Mouse (Mus musculus): ENCODE data around the gene Dsn1. TPM values are rescaled to one million over a fixed set of nuclear protein-coding genes. Genes with fewer than 3 reads are reported as not detected.

The Dsn1 gene
- total RNA-seq, 2 experiments from 2014 or later: 59.5 to 62.4 TPM

DNA sequence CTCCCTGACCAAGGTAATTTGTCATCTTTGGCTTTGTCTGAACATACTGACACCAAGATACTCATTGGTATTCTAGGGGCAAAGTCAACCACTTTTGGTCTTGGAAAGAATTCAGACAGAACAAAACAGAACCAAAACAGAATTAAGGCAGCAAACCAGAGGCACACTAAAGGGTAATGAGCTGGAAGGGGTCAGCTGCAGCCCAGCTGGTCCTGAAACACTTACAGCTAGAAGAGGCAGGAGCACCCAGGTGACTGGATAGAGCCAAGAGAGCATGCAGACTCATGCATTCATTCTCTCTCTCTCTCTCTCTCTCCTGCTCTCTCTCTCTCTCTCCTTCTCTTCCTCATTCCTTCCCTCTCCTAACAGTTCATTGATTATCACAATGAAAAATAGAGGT lies 30.2 kb downstream of the Dsn1 start:
- ATAC-seq (replicated peaks; ENCODE audit: low FRiP score, poor library complexity, severe bottlenecking): no peak

DNA sequence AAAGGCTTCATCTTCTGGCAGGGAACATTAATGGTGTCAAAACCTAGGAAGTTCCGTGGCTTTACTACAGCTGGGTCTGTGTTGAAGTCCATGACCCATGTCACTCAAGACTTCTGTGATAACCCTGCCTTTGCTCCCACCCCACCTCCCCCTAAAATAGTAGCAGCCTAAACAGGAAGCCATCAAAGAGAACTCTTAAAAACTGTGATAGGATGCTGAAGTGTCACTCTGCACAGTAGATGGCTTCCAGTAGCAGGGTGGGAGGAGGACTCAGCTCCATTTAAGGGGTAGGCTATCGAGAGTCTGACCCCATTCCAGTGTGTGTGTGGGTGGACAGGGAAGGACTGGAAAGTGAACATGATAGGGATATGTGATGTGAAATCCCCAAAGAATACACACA lies 32.0 kb downstream of the Dsn1 start:
- ATAC-seq (replicated peaks; ENCODE audit: low FRiP score, poor library complexity, severe bottlenecking): no peak

GRCm38 (mm10) chr2:156973316-156974100 lies 33.4 kb downstream of the Dsn1 start:
- ATAC-seq (replicated peaks; ENCODE audit: low FRiP score, poor library complexity, severe bottlenecking): no peak

DNA sequence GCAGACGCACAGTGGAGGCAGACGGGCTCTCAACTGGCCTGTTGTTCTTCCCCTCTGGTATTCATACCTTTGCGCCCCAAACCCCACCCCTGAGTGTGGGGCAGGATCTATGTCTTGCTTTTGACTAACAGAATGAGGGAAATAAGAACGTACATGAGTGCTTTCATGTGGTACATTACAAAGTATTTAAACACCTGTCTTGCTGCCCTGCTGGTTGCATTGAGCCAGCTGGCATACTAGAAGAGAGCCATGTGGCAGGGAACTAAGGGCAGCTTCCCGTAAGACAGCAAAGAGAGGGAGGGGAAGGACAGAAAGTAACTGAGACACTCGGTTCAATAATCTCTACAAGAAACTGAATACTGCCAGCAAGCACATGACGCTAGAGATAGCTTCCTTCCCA lies 36.7 kb downstream of the Dsn1 start:
- ATAC-seq (replicated peaks; ENCODE audit: low FRiP score, poor library complexity, severe bottlenecking): no peak

GRCm38 (mm10) chr2:156968501-156968900 lies 38.5 kb downstream of the Dsn1 start:
- no peak for ATAC-seq (replicated peaks; ENCODE audit: low FRiP score, poor library complexity, severe bottlenecking)

GRCm38 (mm10) chr2:156967388-156967787 lies 39.6 kb downstream of the Dsn1 start:
- no peak for ATAC-seq (replicated peaks; ENCODE audit: low FRiP score, poor library complexity, severe bottlenecking)

- ATAC-seq (replicated peaks; ENCODE audit: low FRiP score, poor library complexity, severe bottlenecking): no peak
Measured at GRCm38 (mm10) chr2:156963891-156964290, 43.1 kb downstream of the Dsn1 start.

- ATAC-seq (replicated peaks; ENCODE audit: low FRiP score, poor library complexity, severe bottlenecking): no peak
Measured at GRCm38 (mm10) chr2:156958496-156959252, 48.3 kb downstream of the Dsn1 start.

DNA sequence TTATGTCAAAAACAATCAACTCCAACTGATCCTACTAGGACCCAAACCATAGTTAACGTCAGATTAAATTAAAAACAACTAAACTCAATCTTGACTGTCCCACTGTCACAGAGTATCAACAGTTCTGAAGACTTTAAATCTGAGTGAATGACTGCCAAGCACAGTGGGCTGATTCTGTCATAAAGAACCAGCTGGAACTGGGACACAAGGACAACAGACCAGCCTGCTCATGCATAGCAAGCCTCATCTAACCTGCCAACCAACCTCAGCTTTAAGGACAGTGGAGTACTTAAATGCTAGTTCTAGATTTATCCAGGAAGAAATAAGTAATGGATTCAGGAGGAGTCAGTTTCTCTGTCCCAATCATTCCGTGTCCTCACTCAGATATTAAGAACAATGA lies 49.9 kb downstream of the Dsn1 start:
- no peak for ATAC-seq (replicated peaks; ENCODE audit: low FRiP score, poor library complexity, severe bottlenecking)

- peak; percentile 43; the same call in 1 of the 2 replicates for ATAC-seq (replicated peaks; ENCODE audit: low FRiP score, poor library complexity, severe bottlenecking)
Measured at GRCm38 (mm10) chr2:156956306-156956705, 50.6 kb downstream of the Dsn1 start.

DNA sequence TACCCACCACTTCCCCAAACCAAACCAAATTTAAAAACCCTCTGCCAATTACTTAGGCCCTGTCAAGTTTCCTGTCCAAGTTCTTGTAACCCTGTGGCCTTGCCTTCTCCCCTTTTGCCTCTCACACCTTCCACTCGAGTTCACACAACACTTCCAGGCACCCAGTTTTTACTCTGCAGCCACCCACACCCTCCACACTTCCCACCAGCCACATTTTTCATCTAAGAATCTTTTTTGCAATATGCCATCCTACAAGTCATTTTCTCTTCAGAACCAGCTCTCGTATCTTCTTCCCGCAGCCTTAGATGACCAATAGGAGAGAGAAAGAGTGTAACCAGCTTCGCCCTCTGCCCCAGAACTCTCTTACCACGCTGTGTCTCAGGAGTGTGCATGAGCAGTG lies 52.5 kb downstream of the Dsn1 start:
- ATAC-seq (replicated peaks; ENCODE audit: low FRiP score, poor library complexity, severe bottlenecking): no peak

GRCm38 (mm10) chr2:156951301-156952094 lies 55.5 kb downstream of the Dsn1 start:
- ATAC-seq (replicated peaks; ENCODE audit: low FRiP score, poor library complexity, severe bottlenecking): no peak

DNA sequence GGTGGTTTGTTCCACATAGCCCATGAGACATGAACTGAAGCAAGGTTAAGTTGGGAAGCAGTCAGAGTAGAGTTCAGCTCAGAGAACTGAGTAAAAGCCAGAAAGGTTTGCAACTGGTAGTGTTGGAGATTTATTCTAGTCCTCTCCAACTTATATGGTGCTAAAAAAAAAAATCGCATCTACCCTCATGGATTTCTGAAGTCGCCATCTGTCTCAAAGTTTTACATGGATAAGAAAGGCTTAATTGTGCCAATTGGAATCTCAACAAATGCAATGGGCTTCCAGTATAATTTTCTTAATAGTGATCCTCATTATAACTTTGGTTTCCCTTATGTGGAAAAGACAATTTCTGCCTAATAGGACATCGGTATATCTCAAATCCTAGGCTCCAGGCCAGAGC lies 56.1 kb downstream of the Dsn1 start:
- no peak for ATAC-seq (replicated peaks; ENCODE audit: low FRiP score, poor library complexity, severe bottlenecking)

Other genes with a start within 250 kb of the Dsn1 start
- gene Myl9, start 231.7 kb downstream of the Dsn1 start, total RNA-seq (2015; ENCODE audit: low replicate concordance): 5.0 and 7.2 TPM in 2 replicates
- 0.45 and 10.7 TPM in 2 replicates for gene Myl9, start 231.7 kb downstream of the Dsn1 start, total RNA-seq (2017; ENCODE audit: low replicate concordance)
- 2.2 and 3.8 TPM in 2 replicates for gene Tgif2, start 167.1 kb downstream of the Dsn1 start, total RNA-seq (2015; ENCODE audit: low replicate concordance)
- gene Tgif2, start 167.1 kb downstream of the Dsn1 start, total RNA-seq (2017; ENCODE audit: low replicate concordance): 1.9 and 18.2 TPM in 2 replicates
- gene 4930518I15Rik, start 149.2 kb downstream of the Dsn1 start, total RNA-seq (2015; ENCODE audit: low replicate concordance): 3.2 TPM in 1 of 2 replicates, not detected in the other
- 3.9 and 4.0 TPM in 2 replicates for gene 4930518I15Rik, start 149.2 kb downstream of the Dsn1 start, total RNA-seq (2017; ENCODE audit: low replicate concordance)
- 62.7 and 85.9 TPM in 2 replicates for gene Rab5if, start 144.0 kb downstream of the Dsn1 start, total RNA-seq (2015; ENCODE audit: low replicate concordance)
- gene Rab5if, start 144.0 kb downstream of the Dsn1 start, total RNA-seq (2017; ENCODE audit: low replicate concordance): 28.8 and 48.1 TPM in 2 replicates
- 0.72 TPM in 1 of 2 replicates, not detected in the other for gene Sla2, start 120.0 kb downstream of the Dsn1 start, total RNA-seq (2015; ENCODE audit: low replicate concordance)
- gene Sla2, start 120.0 kb downstream of the Dsn1 start, total RNA-seq (2017; ENCODE audit: low replicate concordance): 0.26 and 0.68 TPM in 2 replicates
- gene Ndrg3, start 15.1 kb downstream of the Dsn1 start, total RNA-seq (2015; ENCODE audit: low replicate concordance): 16.6 and 21.4 TPM in 2 replicates
- gene Ndrg3, start 15.1 kb downstream of the Dsn1 start, total RNA-seq (2017; ENCODE audit: low replicate concordance): 11.7 and 14.6 TPM in 2 replicates
- 0.36 and 0.42 TPM in 2 replicates for gene Soga1, start 72.1 kb upstream of the Dsn1 start, total RNA-seq (2015; ENCODE audit: low replicate concordance)
- 2.8 and 3.6 TPM in 2 replicates for gene Soga1, start 72.1 kb upstream of the Dsn1 start, total RNA-seq (2017; ENCODE audit: low replicate concordance)
- gene Tldc2, start 79.9 kb upstream of the Dsn1 start, total RNA-seq (2015; ENCODE audit: low replicate concordance): not detected in 2 replicates
- not detected in 2 replicates for gene Tldc2, start 79.9 kb upstream of the Dsn1 start, total RNA-seq (2017; ENCODE audit: low replicate concordance)
- gene Samhd1, start 128.1 kb upstream of the Dsn1 start, total RNA-seq (2015; ENCODE audit: low replicate concordance): 82.5 and 112 TPM in 2 replicates
- 57.0 and 75.2 TPM in 2 replicates for gene Samhd1, start 128.1 kb upstream of the Dsn1 start, total RNA-seq (2017; ENCODE audit: low replicate concordance)
- gene Rbl1, start 197.4 kb upstream of the Dsn1 start, total RNA-seq (2015; ENCODE audit: low replicate concordance): 129 and 132 TPM in 2 replicates
- gene Rbl1, start 197.4 kb upstream of the Dsn1 start, total RNA-seq (2017; ENCODE audit: low replicate concordance): 160 and 169 TPM in 2 replicates

Data from erythroid progenitor cell, adult 5-6 weeks (primary cell).